Mouse (Mus musculus): ENCODE measurements at regions not wholly inside any gene's neighbourhood (a gene's known extent, or its start where the extent isn't known, plus 50 kb on each side); places are given as distances from the start of the nearest gene placed in this dataset.

- TF ChIP-seq CTCF (IDR thresholded peaks at IDR 0.05; ENCODE audit: borderline replicate concordance, insufficient read depth, low read depth, low read length): no peak
- no peak for TF ChIP-seq POLR2A (IDR thresholded peaks at IDR 0.05; ENCODE audit: borderline replicate concordance, insufficient read depth, low read length)
Measured at GRCm38 (mm10) chr15:63319666-63320065, 525.3 kb downstream of the Gsdmc2 start.

All from cerebellum, adult 2 months (tissue).